Mouse (Mus musculus): ENCODE measurements around the gene Pqlc2. TPM values are rescaled to one million over a fixed set of nuclear protein-coding genes. Genes with fewer than 3 reads are reported as not detected.

Gene Pqlc2
- total and polyA plus RNA-seq, 2 experiments from 2014 or later: 6.8 to 7.7 TPM

- WGBS: 24% methylated on average over 5 of the region's 5 CpGs
- H3K36me3 ChIP-seq (replicated peaks; ENCODE audit: control insufficient read depth, insufficient read depth, low read length): peaks cover 21% of the 10 kb centered on the region
- DNase-seq (ENCODE audit: low spot score): no peak
These were observed 33.2 kb upstream of the Pqlc2 start for GRCm38 (mm10) chr4:139343718-139344117.

GRCm38 (mm10) chr4:139341556-139342233, 31.2 kb upstream of the Pqlc2 start:
- Histone ChIP-seq H3K9me3 (replicated peaks; ENCODE audit: control insufficient read depth, low read length) (no peaks in the 10 kb centered on the region), H3K36me3 (replicated peaks; ENCODE audit: control insufficient read depth, insufficient read depth, low read length) (peaks cover 2% of the 10 kb centered on the region), H3K4me3 (ENCODE audit: low read depth, low read length) (no peak overlapping the region), H3K27ac (ENCODE audit: low read depth) (no peak overlapping the region), H3K4me1 (ENCODE audit: control insufficient read depth, insufficient read depth) (no peaks in the 10 kb centered on the region), H3K9ac (replicated peaks; ENCODE audit: low read depth, low read length) (no peak overlapping the region), H3K4me2 (ENCODE audit: low read depth, low read length) (no peak overlapping the region), H3K27me3 (ENCODE audit: control insufficient read depth, insufficient read depth, low read length) (0 out of 2 replicates have a peak, but pooled peaks cover 3% of the 10 kb centered on the region)
- DNase-seq (ENCODE audit: low spot score) (no peak), ATAC-seq (ENCODE audit: insufficient read depth, low read depth) (no peak)
- WGBS: 59% methylated on average over 7 of the region's 7 CpGs
- no peak for TF ChIP-seq EP300 (IDR thresholded peaks at IDR 0.05; ENCODE audit: low read depth)
- TF ChIP-seq CTCF (IDR thresholded peaks at IDR 0.05; ENCODE audit: low read depth): no peak

More at GRCm38 (mm10) chr4:139343718-139344117, 33.2 kb upstream of the Pqlc2 start:
- no peak for ATAC-seq (ENCODE audit: insufficient read depth, low read depth)
- H3K9ac ChIP-seq (replicated peaks; ENCODE audit: low read depth, low read length): no peak overlapping the region
- TF ChIP-seq EP300 (IDR thresholded peaks at IDR 0.05; ENCODE audit: low read depth): no peak
- TF ChIP-seq CTCF (IDR thresholded peaks at IDR 0.05; ENCODE audit: low read depth): no peak
- H3K9me3 ChIP-seq (replicated peaks; ENCODE audit: control insufficient read depth, low read length): no peaks in the 10 kb centered on the region
- no peaks in the 10 kb centered on the region for H3K27me3 ChIP-seq (ENCODE audit: control insufficient read depth, insufficient read depth, low read length)
- H3K27ac ChIP-seq (ENCODE audit: low read depth): no peak overlapping the region
- H3K4me3 ChIP-seq (ENCODE audit: low read depth, low read length): no peak overlapping the region
- H3K4me1 ChIP-seq (ENCODE audit: control insufficient read depth, insufficient read depth): no peaks in the 10 kb centered on the region
- H3K4me2 ChIP-seq (ENCODE audit: low read depth, low read length): no peak overlapping the region

DNA sequence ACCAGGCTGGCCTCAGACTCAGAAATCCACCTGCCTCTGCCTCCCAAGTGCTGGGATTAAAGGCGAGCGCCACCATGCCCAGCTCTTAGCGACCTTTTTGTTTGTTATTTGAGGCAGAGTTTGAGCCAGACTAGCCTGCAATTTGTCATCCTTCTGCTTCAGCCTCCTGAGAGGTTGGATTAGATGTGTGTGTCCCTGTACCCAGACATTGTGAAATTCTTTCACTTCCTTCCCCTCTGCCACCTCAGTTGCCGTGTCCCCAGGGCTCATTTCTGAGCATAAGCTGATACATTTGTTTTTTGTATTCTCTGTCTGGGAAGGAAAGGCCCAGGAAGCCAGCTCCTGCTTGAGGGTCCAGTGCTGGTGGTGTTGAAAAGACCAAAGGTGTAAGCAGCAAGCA, 30.3 kb upstream of the Pqlc2 start:
- H3K27ac ChIP-seq (ENCODE audit: low read depth): no peak overlapping the region
- H3K27me3 ChIP-seq (ENCODE audit: control insufficient read depth, insufficient read depth, low read length): 0 out of 2 replicates have a peak, but pooled peaks cover 3% of the 10 kb centered on the region
- H3K9ac ChIP-seq (replicated peaks; ENCODE audit: low read depth, low read length): no peak overlapping the region
- no peaks in the 10 kb centered on the region for H3K9me3 ChIP-seq (replicated peaks; ENCODE audit: control insufficient read depth, low read length)
- WGBS: 69% methylated on average over 4 of the region's 4 CpGs
- no peak for ATAC-seq (ENCODE audit: insufficient read depth, low read depth)
- H3K4me1 ChIP-seq (ENCODE audit: control insufficient read depth, insufficient read depth): no peaks in the 10 kb centered on the region
- H3K4me2 ChIP-seq (ENCODE audit: low read depth, low read length): no peak overlapping the region
- no peak for TF ChIP-seq CTCF (IDR thresholded peaks at IDR 0.05; ENCODE audit: low read depth)
- H3K36me3 ChIP-seq (replicated peaks; ENCODE audit: control insufficient read depth, insufficient read depth, low read length): no peaks in the 10 kb centered on the region
- H3K4me3 ChIP-seq (ENCODE audit: low read depth, low read length): no peak overlapping the region
- DNase-seq (ENCODE audit: low spot score): no peak

DNA sequence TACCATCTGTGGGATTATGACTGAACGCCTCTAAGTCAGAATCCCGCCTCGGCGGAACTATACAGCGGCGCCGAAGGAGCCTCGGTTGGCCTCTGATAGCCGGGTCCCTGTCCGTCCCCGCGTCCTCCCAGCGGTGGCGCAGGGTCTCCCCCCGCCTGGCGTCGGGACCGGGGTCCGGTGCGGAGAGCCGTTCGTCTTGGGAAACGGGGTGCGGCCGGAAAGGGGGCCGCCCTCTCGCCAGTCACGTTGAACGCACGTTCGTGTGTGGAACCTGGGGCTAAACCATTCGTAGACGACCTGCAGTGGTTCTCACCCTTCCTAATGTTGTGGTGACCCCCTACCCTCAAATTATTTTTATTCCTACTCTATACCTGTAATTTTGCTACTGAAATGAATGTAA, 27.6 kb upstream of the Pqlc2 start:
- WGBS: 41% methylated on average over 33 of the region's 33 CpGs
- ATAC-seq (ENCODE audit: insufficient read depth, low read depth): no peak
- Histone ChIP-seq H3K9me3 (replicated peaks; ENCODE audit: control insufficient read depth, low read length) (no peaks in the 10 kb centered on the region), H3K4me2 (ENCODE audit: low read depth, low read length) (no peak overlapping the region), H3K27ac (ENCODE audit: low read depth) (no peak overlapping the region), H3K4me3 (ENCODE audit: low read depth, low read length) (no peak overlapping the region), H3K4me1 (ENCODE audit: control insufficient read depth, insufficient read depth) (0 out of 2 replicates have a peak, but pooled peaks cover 7% of the 10 kb centered on the region), H3K36me3 (replicated peaks; ENCODE audit: control insufficient read depth, insufficient read depth, low read length) (no peaks in the 10 kb centered on the region), H3K9ac (replicated peaks; ENCODE audit: low read depth, low read length) (no peak overlapping the region), H3K27me3 (ENCODE audit: control insufficient read depth, insufficient read depth, low read length) (0 out of 2 replicates have a peak, but pooled peaks cover 3% of the 10 kb centered on the region)
- no peak for DNase-seq (ENCODE audit: low spot score)
- no peak for TF ChIP-seq CTCF (IDR thresholded peaks at IDR 0.05; ENCODE audit: low read depth)
- TF ChIP-seq EP300 (IDR thresholded peaks at IDR 0.05; ENCODE audit: low read depth): no peak

DNA sequence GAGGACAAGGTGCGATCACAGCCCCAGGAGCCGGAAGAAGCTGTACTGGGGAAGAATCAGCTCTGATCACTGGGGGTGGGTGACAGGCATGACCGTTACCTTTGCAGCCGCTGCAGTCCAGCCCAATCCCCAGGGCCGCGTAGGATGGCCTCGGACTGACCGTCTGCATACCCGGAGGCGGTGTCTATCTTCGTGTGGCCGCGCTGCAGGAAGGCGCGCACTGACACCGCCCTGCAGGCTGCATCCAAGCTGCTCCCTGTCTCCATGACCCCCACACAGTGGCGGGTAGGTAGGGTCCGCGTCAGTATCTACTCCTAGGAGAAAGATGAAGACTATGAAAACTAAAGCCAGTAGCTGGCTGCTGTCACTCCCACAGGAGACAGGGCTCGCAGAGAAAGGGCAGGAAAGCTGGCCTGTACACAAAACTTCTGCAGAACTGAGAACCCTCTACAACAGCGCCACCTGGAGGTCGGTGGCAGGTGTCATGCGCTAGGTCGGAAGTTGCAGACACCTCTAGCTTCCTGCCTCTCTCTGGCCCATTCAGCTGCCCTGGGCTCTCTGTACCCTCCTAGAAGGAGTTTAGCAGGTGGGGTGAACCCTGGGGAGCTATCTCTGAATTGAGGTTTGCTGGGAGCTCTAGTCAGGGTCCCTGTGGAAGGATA, 26.4 kb upstream of the Pqlc2 start:
- Histone ChIP-seq H3K27ac (ENCODE audit: low read depth) (no peak overlapping the region), H3K4me1 (ENCODE audit: control insufficient read depth, insufficient read depth) (0 out of 2 replicates have a peak, but pooled peaks cover 7% of the 10 kb centered on the region), H3K9ac (replicated peaks; ENCODE audit: low read depth, low read length) (peak overlapping the region; percentile 34; the same call in 1 of the 2 replicates), H3K9me3 (replicated peaks; ENCODE audit: control insufficient read depth, low read length) (no peaks in the 10 kb centered on the region), H3K4me2 (ENCODE audit: low read depth, low read length) (peak overlapping the region; percentile 63), H3K36me3 (replicated peaks; ENCODE audit: control insufficient read depth, insufficient read depth, low read length) (no peaks in the 10 kb centered on the region), H3K4me3 (ENCODE audit: low read depth, low read length) (peak overlapping the region; percentile 30), H3K27me3 (ENCODE audit: control insufficient read depth, insufficient read depth, low read length) (0 out of 2 replicates have a peak, but pooled peaks cover 3% of the 10 kb centered on the region)
- peak; percentile 86 for ATAC-seq (ENCODE audit: insufficient read depth, low read depth)
- 18% methylated on average over 24 of the region's 24 CpGs for WGBS
- no peak for TF ChIP-seq EP300 (IDR thresholded peaks at IDR 0.05; ENCODE audit: low read depth)
- TF ChIP-seq CTCF (IDR thresholded peaks at IDR 0.05; ENCODE audit: low read depth): peak; percentile 83
- peak; percentile 84 for DNase-seq (ENCODE audit: low spot score)
